Mouse (Mus musculus) retina, postnatal 1 day (tissue): ENCODE measurements around the gene Ankib1.
A peak's percentile ranks its signal among the peaks of the same experiment; 100 is the strongest.
"Not testable (repeated sequence)": the region's sequence is repeated elsewhere in the genome, so short reads cannot be mapped to it uniquely, and the experiment has no call there.

Experiments used
- DNase-seq: peaks from one replicate; pipeline ENCODE4 v3.0.0-alpha.2; 2012

Ankib1 gene

GRCm38 (mm10) chr5:3723415-3723814 is 79.3 kb downstream of the Ankib1 start:
- no peak for DNase-seq

- no peak for DNase-seq
These were observed 79.9 kb downstream of the Ankib1 start for GRCm38 (mm10) chr5:3722873-3723272.

GRCm38 (mm10) chr5:3719371-3719770 is 83.4 kb downstream of the Ankib1 start:
- DNase-seq: no peak

- DNase-seq: no peak
These were observed 86.9 kb downstream of the Ankib1 start for GRCm38 (mm10) chr5:3715800-3716199.

GRCm38 (mm10) chr5:3702180-3702579 is 100.5 kb downstream of the Ankib1 start:
- DNase-seq: no peak

- no peak for DNase-seq
These were observed 102.7 kb downstream of the Ankib1 start for GRCm38 (mm10) chr5:3700025-3700424.

- no peak for DNase-seq
These were observed 106.7 kb downstream of the Ankib1 start for GRCm38 (mm10) chr5:3696031-3696430.

GRCm38 (mm10) chr5:3695191-3695590 is 107.5 kb downstream of the Ankib1 start:
- no peak for DNase-seq

GRCm38 (mm10) chr5:3692956-3693355 is 109.8 kb downstream of the Ankib1 start:
- DNase-seq: no peak

- no peak for DNase-seq
These were observed 111.4 kb downstream of the Ankib1 start for GRCm38 (mm10) chr5:3691283-3691682.

- DNase-seq: no peak
These were observed 114.4 kb downstream of the Ankib1 start for GRCm38 (mm10) chr5:3688298-3688697.

GRCm38 (mm10) chr5:3669938-3670554 is 132.7 kb downstream of the Ankib1 start:
- no peak for DNase-seq

GRCm38 (mm10) chr5:3666585-3666984 is 136.1 kb downstream of the Ankib1 start:
- no peak for DNase-seq

- DNase-seq: no peak
These were observed 137.5 kb downstream of the Ankib1 start for GRCm38 (mm10) chr5:3665225-3665624.

GRCm38 (mm10) chr5:3657085-3657484 is 145.6 kb downstream of the Ankib1 start, which contains the start of gene Gatad1:
Gatad1 (minus strand) TSS chr5:3657185.
- DNase-seq: no peak

GRCm38 (mm10) chr5:3653801-3654200 is 148.9 kb downstream of the Ankib1 start:
- no peak for DNase-seq

GRCm38 (mm10) chr5:3652903-3653575 is 149.7 kb downstream of the Ankib1 start:
- DNase-seq: not testable (repeated sequence)

GRCm38 (mm10) chr5:3651621-3652020 is 151.1 kb downstream of the Ankib1 start:
- no peak for DNase-seq

- no peak for DNase-seq
These were observed 151.8 kb downstream of the Ankib1 start, which contains the start of gene Tmbim7 for GRCm38 (mm10) chr5:3650881-3651280. Tmbim7 (plus strand) TSS chr5:3651181.

GRCm38 (mm10) chr5:3648849-3649210 is 153.9 kb downstream of the Ankib1 start:
- no peak for DNase-seq

GRCm38 (mm10) chr5:3648206-3648848 is 154.4 kb downstream of the Ankib1 start:
- DNase-seq: peak; percentile 9

- DNase-seq: peak; percentile 94
These were observed 155.0 kb downstream of the Ankib1 start for GRCm38 (mm10) chr5:3647708-3648121.

GRCm38 (mm10) chr5:3646991-3647707 is 155.6 kb downstream of the Ankib1 start:
- peak; percentile 72 for DNase-seq
